In genomic region chr4:117914591-117915442, GRCm38 (mm10) we compare ENCODE assay signal across 7 mouse cellular contexts. TPM values are rescaled to one million over a fixed set of nuclear protein-coding genes. Genes with fewer than 3 reads are reported as not detected.
A peak's percentile ranks its signal among the peaks of the same experiment; 100 is the strongest.
DNase-seq lines count a peak whose midpoint lies in the region; ATAC-seq lines count a peak whose summit lies in the region.

TSS of gene Ipo13 (minus strand) at chr4:117914999.

- H3K4me1 ChIP-seq in intestine, embryonic 15.5 days (replicated peaks) = peaks cover 23% of the 10 kb centered on the region
- peaks cover 46% of the 10 kb centered on the region for H3K4me1 ChIP-seq in midbrain, embryonic 10.5 days

- WGBS in intestine, embryonic 15.5 days = under 1% methylated on average over 61 of the region's 61 CpGs
- under 1% methylated on average over 61 of the region's 61 CpGs for WGBS in midbrain, embryonic 10.5 days

- intact Hi-C loops in gastrocnemius, postnatal 36 days (cut with DNase I) = loop anchor here (5.0 kb wide), 1 partner anchor 78 kb away; no protein-coding TSS in a partner anchor
- intact Hi-C loops in left cerebral cortex, postnatal 25 days (cut with DNase I) = loop anchor here (2.0 kb wide), 1 partner anchor 22 kb away; the partner anchor contains the start of gene Dph2

- H3K36me3 ChIP-seq in intestine, embryonic 15.5 days = peaks cover 4% of the 10 kb centered on the region; the same call in 1 of the 2 replicates
- H3K36me3 ChIP-seq in midbrain, embryonic 10.5 days = peaks cover 27% of the 10 kb centered on the region

- peak within 1 kb of the TSS; percentile 88 for H3K27ac ChIP-seq in intestine, embryonic 15.5 days
- H3K27ac ChIP-seq in midbrain, embryonic 10.5 days (replicated peaks) = peak within 1 kb of the TSS; percentile 97

- peak within 1 kb of the TSS; percentile 71 for H3K9ac ChIP-seq in intestine, embryonic 15.5 days

- ATAC-seq in intestine, embryonic 15.5 days = peak; percentile 96

- H3K4me2 ChIP-seq in intestine, embryonic 15.5 days (replicated peaks) = peak within 1 kb of the TSS; percentile 97

- H3K9me3 ChIP-seq in intestine, embryonic 15.5 days = no peaks in the 10 kb centered on the region
- no peaks in the 10 kb centered on the region for H3K9me3 ChIP-seq in midbrain, embryonic 10.5 days (replicated peaks)

- H3K27me3 ChIP-seq in intestine, embryonic 15.5 days (replicated peaks) = no peaks in the 10 kb centered on the region
- H3K27me3 ChIP-seq in midbrain, embryonic 10.5 days (ENCODE audit: low read depth, poor library complexity, severe bottlenecking) = no peaks in the 10 kb centered on the region

- peak; percentile 85 to 89 for DNase-seq in adrenal gland, adult 18-20 months (ENCODE audit: low spot score in 2 of 2)
- DNase-seq in embryo, embryonic 11 days = peak; percentile 96
- peak; percentile 86 to 97 for DNase-seq in gastrocnemius, postnatal 36 days
- peak; percentile 94 to 95 for DNase-seq in left cerebral cortex, postnatal 25 days (ENCODE audit: low spot score in 2 of 2)
- peak; percentile 95 for DNase-seq in midbrain, embryonic 10.5 days (ENCODE audit: low spot score)
- peak; percentile 88 for DNase-seq in right cerebral cortex, postnatal 4 days

- H3K4me3 ChIP-seq in intestine, embryonic 15.5 days (replicated peaks) = peak within 1 kb of the TSS; percentile 72
- H3K4me3 ChIP-seq in midbrain, embryonic 10.5 days = peak within 1 kb of the TSS; percentile 71

RNA-seq across cellular contexts. Expression of gene Ipo13, which starts in this region (rescaled TPM):
- 10 to 100 TPM; 51.6 to 56.3 TPM for total RNA-seq in adrenal gland, adult 18-20 months (2021)
- total RNA-seq in gastrocnemius, postnatal 36 days (2021) = 100 to 1,000 TPM; 222 to 284 TPM
- 34.9 and 39.3 TPM in 2 replicates for polyA plus RNA-seq in intestine, embryonic 15.5 days (2015; fragmentation: Nextera tagmentation; extraction: Ambion mirVana)
- total RNA-seq in left cerebral cortex, postnatal 25 days (2021) = 100 to 1,000 TPM; 108 to 116 TPM
- 66.5 and 80.5 TPM in 2 replicates for polyA plus RNA-seq in midbrain, embryonic 10.5 days (2016; fragmentation: Nextera tagmentation; extraction: Ambion mirVana)

Comparison
In these comparisons a context has a peak if more than half of its experiments do, and no peak if none do; other contexts are left out.
1. Peak in every context shown above with its lines: DNase-seq, ATAC-seq, H3K4me3 ChIP-seq and H3K27ac ChIP-seq.